Mouse (Mus musculus) neural tube, embryonic 15.5 days (tissue): ENCODE data around the gene Kcna1. TPM values are rescaled to one million over a fixed set of nuclear protein-coding genes. Genes with fewer than 3 reads are reported as not detected.

Experiments used
- ATAC-seq: fragments of 200-750 bp; cut with Nextera tagmentation; 2 replicates; pipeline ENCODE4 v1.8.0; 2017; ENCODE audit warnings: mild to moderate bottlenecking, moderate TSS enrichment, moderate library complexity; ENCODE audit not compliant: low FRiP score
- H3K27ac ChIP-seq: fragments of 300-500 bp; sonication (generic); replicated peaks from 2 replicates; pipeline ENCODE4 v1.5.1; 2015; ENCODE audit warnings: mild to moderate bottlenecking, inconsistent platforms
- H3K27me3 ChIP-seq: fragments of 300-500 bp; sonication (generic); replicated peaks from 2 replicates; pipeline ENCODE4 v1.6.1; 2015; ENCODE audit warnings: inconsistent platforms
- H3K36me3 ChIP-seq: fragments of 300-500 bp; sonication (generic); 2 replicates; pipeline ENCODE4 v1.6.1; 2015; ENCODE audit warnings: inconsistent platforms
- H3K4me1 ChIP-seq: fragments of 300-500 bp; sonication (generic); 2 replicates; pipeline ENCODE4 v1.6.1; 2015; ENCODE audit warnings: inconsistent platforms
- H3K4me2 ChIP-seq: fragments of 300-500 bp; sonication (generic); 2 replicates; pipeline ENCODE4 v1.6.1; 2015; ENCODE audit warnings: inconsistent platforms, mild to moderate bottlenecking, moderate library complexity
- H3K4me3 ChIP-seq: fragments of 300-500 bp; sonication (generic); replicated peaks from 2 replicates; pipeline ENCODE4 v1.5.1; 2015; ENCODE audit warnings: mild to moderate bottlenecking, inconsistent platforms
- H3K9ac ChIP-seq: fragments of 300-500 bp; sonication (generic); replicated peaks from 2 replicates; pipeline ENCODE4 v1.6.1; 2015; ENCODE audit warnings: mild to moderate bottlenecking, inconsistent platforms
- H3K9me3 ChIP-seq: fragments of 300-500 bp; sonication (generic); replicated peaks from 2 replicates; pipeline ENCODE4 v1.6.1; 2016; ENCODE audit warnings: inconsistent platforms
- WGBS: fragments of 180-500 bp; shearing (Covaris S2); methylation state at CpG from one replicate; pipeline ENCODE4 v1.1.7; 2015; ENCODE audit warnings: mixed read lengths; 5-methylcytosine and 5-hydroxymethylcytosine counted together
- polyA plus RNA-seq: library from polyadenylated mRNA; unstranded; fragments of >200 nt; fragmentation: Nextera tagmentation; extraction: Ambion mirVana; gene quantifications from 2 replicates; pipeline ENCODE4 v1.2.1, GENCODE M21; 2015

The Kcna1 gene
- polyA plus RNA-seq: 6.1 and 6.5 TPM in 2 replicates

DNA sequence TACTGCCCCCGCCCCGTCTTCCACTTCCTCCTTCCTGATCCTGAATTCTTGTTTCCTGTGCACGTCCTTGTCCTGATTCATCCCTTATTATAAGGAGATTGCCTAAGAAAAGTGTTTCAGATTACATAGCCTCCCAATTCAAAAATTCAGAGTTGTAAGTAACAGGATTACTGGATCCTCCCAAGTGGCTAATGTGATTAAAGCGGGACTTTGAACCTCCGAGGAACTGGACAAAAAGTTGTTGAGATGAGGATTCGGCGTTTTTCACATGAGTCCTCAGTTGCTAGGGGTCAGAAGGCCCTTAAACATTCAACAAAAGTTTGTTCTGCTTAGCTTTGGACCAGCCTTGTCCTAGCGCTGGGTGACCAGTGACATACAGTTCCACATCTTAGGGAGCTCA is at the start of gene Kcna1:
Gene Kcna1 (minus strand): TSS at position 4 of the 400 bp plus-strand sequence.
- Histone ChIP-seq H3K4me3 (peak within 1 kb of the TSS; percentile 62), H3K27ac (peak within 1 kb of the TSS; percentile 77), H3K27me3 (peaks cover 27% of the 10 kb centered on the region)

DNA sequence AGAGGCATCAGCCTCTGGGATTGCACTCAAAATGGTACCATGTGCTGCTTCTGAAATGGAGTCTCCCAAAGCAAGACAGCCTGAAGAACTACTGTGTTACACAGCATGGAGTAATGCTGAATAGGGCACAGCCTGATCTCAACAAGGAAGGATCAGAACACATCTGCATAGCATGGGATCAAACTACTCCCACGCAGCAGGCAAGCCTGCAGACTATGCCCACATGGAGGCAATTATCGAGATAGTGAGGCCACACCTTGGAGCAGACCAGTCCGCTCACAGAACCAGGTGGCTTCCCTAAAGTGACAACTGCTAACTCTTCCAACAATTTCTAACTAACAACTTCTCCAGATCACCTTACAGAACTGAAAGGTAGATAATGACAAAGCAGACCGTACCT is 40.9 kb upstream of the Kcna1 start:
- Histone ChIP-seq H3K9ac (no peak overlapping the region), H3K27ac (no peak overlapping the region), H3K4me1 (no peaks in the 10 kb centered on the region), H3K4me3 (no peak overlapping the region), H3K9me3 (no peaks in the 10 kb centered on the region), H3K27me3 (no peaks in the 10 kb centered on the region), H3K36me3 (no peaks in the 10 kb centered on the region), H3K4me2 (no peak overlapping the region)
- no peak for ATAC-seq
- 80% methylated on average over 4 of the region's 4 CpGs for WGBS

More for the DNA sequence above, at the start of gene Kcna1:
- Histone ChIP-seq H3K4me2 (peak within 1 kb of the TSS; percentile 99), H3K9me3 (no peaks in the 10 kb centered on the region), H3K9ac (peak within 1 kb of the TSS; percentile 62), H3K36me3 (no peaks in the 10 kb centered on the region), H3K4me1 (peaks cover 40% of the 10 kb centered on the region)
- ATAC-seq: no peak
- WGBS: 39% methylated on average over 8 of the region's 8 CpGs

DNA sequence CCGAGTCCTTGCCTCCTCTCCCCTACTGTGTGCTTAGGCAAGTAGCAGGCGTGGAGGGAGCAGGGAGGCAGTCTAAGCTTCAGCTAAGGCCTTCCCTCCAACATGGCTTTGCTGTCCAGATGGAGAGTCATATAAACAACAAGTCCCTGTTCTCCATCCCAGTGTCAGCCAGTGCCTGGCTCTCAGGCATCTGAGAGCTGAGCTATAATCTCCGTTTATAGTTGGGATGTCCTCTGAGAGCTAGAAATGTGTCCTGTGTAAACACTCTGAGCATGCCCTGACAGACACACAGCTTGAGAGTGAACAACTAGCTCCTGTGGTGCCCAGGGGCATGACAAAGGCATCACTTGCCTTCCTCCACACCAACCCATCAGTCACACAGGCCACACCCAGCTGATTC is 39.0 kb upstream of the Kcna1 start:
- Histone ChIP-seq H3K4me3 (no peak overlapping the region), H3K36me3 (no peaks in the 10 kb centered on the region), H3K4me2 (no peak overlapping the region), H3K4me1 (no peaks in the 10 kb centered on the region), H3K9me3 (no peaks in the 10 kb centered on the region), H3K9ac (no peak overlapping the region), H3K27ac (no peak overlapping the region), H3K27me3 (no peaks in the 10 kb centered on the region)
- WGBS: 79% methylated on average over 3 of the region's 3 CpGs
- no peak for ATAC-seq

DNA sequence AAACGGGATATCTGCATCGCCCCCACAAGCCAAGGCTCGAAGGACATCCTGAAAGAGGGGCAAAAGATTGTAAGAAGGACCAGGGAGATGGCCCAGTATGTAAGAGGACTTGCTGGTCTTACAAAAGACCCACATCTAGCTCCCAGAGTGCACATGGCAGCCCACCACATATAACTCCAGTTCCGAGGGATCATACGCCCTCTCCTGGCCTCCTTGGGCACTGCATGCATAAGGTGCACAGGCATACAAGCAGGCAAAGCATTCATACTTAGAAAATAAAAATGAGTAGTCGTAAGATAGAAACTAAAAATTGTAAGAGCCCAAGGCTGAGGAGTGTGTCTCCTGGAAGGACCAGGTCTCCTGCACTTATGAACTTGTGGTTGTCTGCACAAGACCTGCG is 32.8 kb upstream of the Kcna1 start:
- 0 out of 2 replicates have a peak, but pooled peaks cover 7% of the 10 kb centered on the region for H3K4me1 ChIP-seq
- no peak overlapping the region for H3K9ac ChIP-seq
- H3K9me3 ChIP-seq: no peaks in the 10 kb centered on the region
- no peaks in the 10 kb centered on the region for H3K27me3 ChIP-seq
- H3K36me3 ChIP-seq: no peaks in the 10 kb centered on the region
- ATAC-seq: no peak
- H3K4me3 ChIP-seq: no peak overlapping the region
- 72% methylated on average over 7 of the region's 7 CpGs for WGBS
- H3K4me2 ChIP-seq: no peak overlapping the region
- no peak overlapping the region for H3K27ac ChIP-seq

DNA sequence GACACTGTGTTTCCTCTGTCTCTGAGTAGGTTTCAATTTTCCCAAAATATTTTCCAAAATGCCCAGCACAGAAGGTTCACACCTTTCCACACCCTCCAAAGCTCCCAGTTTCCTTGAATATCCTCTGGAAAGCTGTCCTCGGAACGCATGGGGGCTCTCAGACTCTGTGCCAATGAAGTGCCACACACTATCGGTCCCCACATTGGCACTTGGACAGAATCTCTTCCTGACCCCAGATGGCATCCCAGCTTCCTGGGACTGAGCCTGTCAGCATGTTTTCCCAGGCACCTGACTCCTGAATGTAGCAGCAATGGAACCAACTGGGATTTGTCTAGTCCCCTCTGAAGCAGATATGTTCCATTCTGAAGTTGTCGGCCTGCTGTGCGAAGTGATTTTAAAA is 20.8 kb upstream of the Kcna1 start:
- H3K27me3 ChIP-seq: no peaks in the 10 kb centered on the region
- H3K36me3 ChIP-seq: no peaks in the 10 kb centered on the region
- ATAC-seq: no peak
- no peak overlapping the region for H3K27ac ChIP-seq
- no peaks in the 10 kb centered on the region for H3K9me3 ChIP-seq
- H3K4me2 ChIP-seq: no peak overlapping the region
- 94% methylated on average over 5 of the region's 5 CpGs for WGBS
- H3K4me3 ChIP-seq: no peak overlapping the region
- H3K9ac ChIP-seq: no peak overlapping the region
- H3K4me1 ChIP-seq: no peaks in the 10 kb centered on the region; the same call in 1 of the 2 replicates

DNA sequence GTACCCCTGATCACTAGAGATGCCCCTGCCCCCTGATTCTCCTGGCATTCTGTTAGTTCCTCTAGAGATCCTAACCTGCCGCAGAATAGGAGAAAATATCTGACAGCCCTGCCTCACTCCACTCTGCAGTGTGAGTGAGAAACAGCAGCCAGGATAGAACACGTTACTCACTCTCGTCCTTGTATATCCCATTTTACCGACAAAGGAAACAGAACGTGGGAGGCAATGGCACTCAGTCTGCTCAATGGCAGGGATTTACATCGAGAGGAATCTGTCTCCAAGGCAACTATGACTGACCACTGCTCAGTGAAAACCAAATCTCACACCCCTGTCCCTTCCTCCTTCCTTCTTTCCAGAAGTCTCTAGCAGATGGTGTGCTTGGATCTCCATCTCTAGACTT is 19.9 kb upstream of the Kcna1 start:
- no peaks in the 10 kb centered on the region; the same call in 1 of the 2 replicates for H3K4me1 ChIP-seq
- no peaks in the 10 kb centered on the region for H3K36me3 ChIP-seq
- no peak overlapping the region for H3K4me2 ChIP-seq
- no peak overlapping the region for H3K9ac ChIP-seq
- no peak for ATAC-seq
- H3K27ac ChIP-seq: no peak overlapping the region
- WGBS: 41% methylated on average over 6 of the region's 6 CpGs
- no peaks in the 10 kb centered on the region for H3K27me3 ChIP-seq
- no peak overlapping the region for H3K4me3 ChIP-seq
- no peaks in the 10 kb centered on the region for H3K9me3 ChIP-seq

DNA sequence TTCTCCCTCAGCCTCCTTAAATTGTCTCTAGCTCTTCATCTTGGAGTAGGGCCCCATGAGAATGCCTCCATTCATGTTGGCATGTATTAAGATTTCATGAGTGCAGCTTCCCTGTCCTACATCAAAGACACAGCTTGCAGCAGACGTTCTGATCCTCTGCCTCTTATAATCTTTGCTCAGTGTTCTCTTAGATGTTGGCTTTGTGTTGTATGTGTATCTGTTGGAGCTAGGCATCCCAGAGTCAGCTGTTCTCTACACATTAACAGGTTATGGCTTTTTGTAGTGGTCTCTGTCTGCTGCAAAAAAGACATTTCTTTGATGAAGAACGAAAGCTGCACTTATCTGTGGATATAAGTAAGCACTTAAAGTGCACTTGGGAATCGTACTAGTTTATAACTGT is 18.4 kb upstream of the Kcna1 start:
- WGBS: 56% methylated on average over 3 of the region's 3 CpGs
- Histone ChIP-seq H3K4me2 (no peak overlapping the region), H3K27ac (no peak overlapping the region), H3K4me1 (no peaks in the 10 kb centered on the region; the same call in 1 of the 2 replicates), H3K36me3 (no peaks in the 10 kb centered on the region), H3K9ac (no peak overlapping the region), H3K9me3 (no peaks in the 10 kb centered on the region), H3K4me3 (no peak overlapping the region), H3K27me3 (no peaks in the 10 kb centered on the region)
- no peak for ATAC-seq

DNA sequence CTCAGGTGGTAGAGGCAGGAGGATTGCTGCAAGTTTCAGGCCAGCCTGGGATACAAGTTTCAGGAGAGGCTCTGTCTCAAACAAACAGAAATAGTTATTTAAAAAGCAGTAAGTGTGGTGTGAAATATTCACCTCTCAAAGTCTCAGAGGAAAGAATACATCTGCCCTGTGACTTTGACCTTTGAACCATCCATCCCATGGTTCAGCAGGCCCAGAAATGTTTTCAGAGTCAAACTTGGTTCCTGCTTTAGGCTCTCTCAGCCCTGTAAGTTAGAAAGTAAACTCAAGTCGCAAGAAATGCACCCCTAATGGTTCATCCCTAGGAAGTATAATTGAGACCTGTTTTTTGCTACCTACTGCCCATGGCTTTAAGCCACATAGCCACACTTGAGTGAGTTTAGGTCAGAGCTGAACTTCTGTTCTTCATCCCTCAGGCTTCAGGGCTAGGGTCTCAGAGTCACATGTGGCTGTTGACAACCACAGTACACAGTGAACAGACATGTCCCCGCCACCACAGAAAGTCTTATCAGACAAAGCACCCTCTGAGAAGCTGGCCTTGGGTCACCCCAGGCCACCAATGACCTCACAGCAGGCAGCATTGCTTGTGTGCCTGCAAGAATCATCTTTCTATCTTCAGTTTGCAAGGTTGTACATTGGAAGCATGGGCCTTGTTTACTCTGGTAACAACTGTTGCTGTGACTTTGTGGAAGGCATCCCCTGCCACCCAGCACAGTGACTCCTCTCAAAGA is 11.6 kb upstream of the Kcna1 start:
- H3K4me1 ChIP-seq: no peaks in the 10 kb centered on the region
- no peak overlapping the region for H3K9ac ChIP-seq
- H3K27ac ChIP-seq: no peak overlapping the region
- no peak overlapping the region for H3K4me2 ChIP-seq
- H3K27me3 ChIP-seq: no peaks in the 10 kb centered on the region
- H3K9me3 ChIP-seq: no peaks in the 10 kb centered on the region
- no peaks in the 10 kb centered on the region for H3K36me3 ChIP-seq
- H3K4me3 ChIP-seq: no peak overlapping the region
- 76% methylated on average over 2 of the region's 2 CpGs for WGBS
- no peak for ATAC-seq

DNA sequence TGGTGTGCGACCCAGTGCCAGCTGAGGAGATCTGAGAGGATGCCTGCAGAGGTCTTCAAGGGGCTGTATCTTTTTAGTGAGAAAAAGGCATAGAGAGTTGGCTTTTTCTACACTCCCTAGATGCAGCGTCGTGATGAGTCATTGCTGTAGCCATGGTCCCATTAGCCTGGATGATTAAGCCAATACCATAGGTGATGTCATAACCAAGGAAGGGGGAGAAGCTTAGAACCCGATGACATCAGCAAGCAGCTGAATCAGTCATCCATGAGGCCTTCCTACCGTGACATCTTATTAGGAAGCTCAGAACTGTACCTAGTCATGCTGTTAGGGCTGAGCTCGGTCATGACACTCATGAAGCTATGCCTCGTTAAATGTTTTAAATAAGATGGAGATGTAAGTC is 7.4 kb upstream of the Kcna1 start:
- no peak overlapping the region for H3K4me2 ChIP-seq
- H3K9ac ChIP-seq: no peak overlapping the region
- no peak for ATAC-seq
- 89% methylated on average over 7 of the region's 7 CpGs for WGBS
- H3K4me1 ChIP-seq: no peaks in the 10 kb centered on the region
- no peaks in the 10 kb centered on the region for H3K27me3 ChIP-seq
- no peak overlapping the region for H3K4me3 ChIP-seq
- H3K36me3 ChIP-seq: no peaks in the 10 kb centered on the region
- H3K27ac ChIP-seq: no peak overlapping the region
- H3K9me3 ChIP-seq: no peaks in the 10 kb centered on the region

DNA sequence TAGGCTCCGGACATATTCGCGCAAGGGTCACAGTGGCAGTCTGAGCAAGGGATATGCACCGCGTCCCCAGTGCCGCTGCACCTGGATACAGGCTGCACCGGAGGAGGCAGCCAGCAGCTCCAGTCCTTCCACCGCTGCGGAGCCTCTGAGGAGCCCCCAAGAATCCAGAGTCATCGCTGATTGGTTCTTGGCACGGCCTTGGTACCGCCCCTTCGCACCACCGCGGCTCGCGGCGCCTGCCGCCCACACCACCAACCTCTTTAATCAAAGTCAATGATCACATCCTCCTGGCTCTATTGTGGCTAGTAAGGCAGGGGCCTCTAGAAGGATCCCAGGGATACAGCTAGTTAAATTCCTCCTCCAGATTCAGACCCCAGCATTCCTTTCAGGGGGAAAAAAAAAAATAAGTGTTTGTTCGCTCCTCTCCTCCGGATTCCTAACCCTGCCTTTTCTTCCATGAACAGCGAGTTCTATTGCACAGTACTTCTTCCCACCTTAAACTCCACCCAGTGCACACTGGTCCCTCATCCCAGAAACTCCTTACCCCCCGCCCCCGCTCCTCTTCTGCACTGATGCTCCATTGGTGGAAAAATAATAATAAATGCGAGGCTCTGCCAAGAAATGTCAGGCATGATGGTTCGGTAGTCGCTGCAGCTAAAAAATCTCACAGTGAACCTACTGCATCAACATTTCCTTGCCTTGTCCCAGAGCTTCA is 383 bp downstream of the Kcna1 start:
- 3% methylated on average over 27 of the region's 27 CpGs for WGBS
- Histone ChIP-seq H3K4me1 (peaks cover 40% of the 10 kb centered on the region), H3K27ac (peak overlapping the region; percentile 77), H3K9me3 (no peaks in the 10 kb centered on the region), H3K4me3 (peak overlapping the region; percentile 62), H3K4me2 (peak overlapping the region; percentile 99), H3K9ac (peak overlapping the region; percentile 62), H3K36me3 (no peaks in the 10 kb centered on the region), H3K27me3 (peaks cover 31% of the 10 kb centered on the region)
- ATAC-seq: peak; percentile 90

DNA sequence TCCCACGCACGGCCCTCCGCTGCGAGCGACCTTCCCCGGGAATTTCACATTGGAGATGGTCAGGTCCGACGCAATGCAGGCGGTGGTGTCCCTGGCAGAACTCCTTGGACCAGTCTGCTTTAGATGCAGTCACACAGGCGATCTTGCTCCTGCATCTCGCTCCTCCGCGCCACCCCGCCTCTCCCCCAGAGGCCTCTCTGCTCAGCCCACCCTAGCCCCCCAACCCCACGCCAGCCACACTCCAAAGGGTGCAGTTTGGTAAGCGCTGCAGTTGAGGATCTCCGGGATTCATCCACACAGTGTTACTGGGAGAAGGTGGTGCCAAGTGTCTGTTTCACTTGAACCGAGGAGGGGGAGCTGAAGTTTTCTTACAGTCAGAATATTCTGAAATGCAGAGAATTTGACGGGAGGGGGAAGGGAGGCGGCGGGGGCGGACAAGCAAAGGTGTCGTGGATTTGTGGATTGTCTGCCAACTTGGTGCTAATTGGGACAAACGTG is 1.1 kb downstream of the Kcna1 start:
- WGBS: under 1% methylated on average over 24 of the region's 24 CpGs

More for the DNA sequence above, 1.1 kb downstream of the Kcna1 start:
- H3K4me1 ChIP-seq: peaks cover 40% of the 10 kb centered on the region
- peak overlapping the region; percentile 62 for H3K9ac ChIP-seq
- H3K27ac ChIP-seq: peak overlapping the region; percentile 77
- no peaks in the 10 kb centered on the region for H3K36me3 ChIP-seq
- peaks cover 32% of the 10 kb centered on the region for H3K27me3 ChIP-seq
- H3K9me3 ChIP-seq: no peaks in the 10 kb centered on the region
- ATAC-seq: peak; percentile 61
- H3K4me3 ChIP-seq: peak overlapping the region; percentile 62
- H3K4me2 ChIP-seq: peak overlapping the region; percentile 99
